Mouse (Mus musculus): ENCODE results near the gene Ybx2. TPM values are rescaled to one million over a fixed set of nuclear protein-coding genes. Genes with fewer than 3 reads are reported as not detected.

Ybx2 gene
- polyA plus RNA-seq, 1 experiment from 2014 or later, result 4.3 TPM

DNA sequence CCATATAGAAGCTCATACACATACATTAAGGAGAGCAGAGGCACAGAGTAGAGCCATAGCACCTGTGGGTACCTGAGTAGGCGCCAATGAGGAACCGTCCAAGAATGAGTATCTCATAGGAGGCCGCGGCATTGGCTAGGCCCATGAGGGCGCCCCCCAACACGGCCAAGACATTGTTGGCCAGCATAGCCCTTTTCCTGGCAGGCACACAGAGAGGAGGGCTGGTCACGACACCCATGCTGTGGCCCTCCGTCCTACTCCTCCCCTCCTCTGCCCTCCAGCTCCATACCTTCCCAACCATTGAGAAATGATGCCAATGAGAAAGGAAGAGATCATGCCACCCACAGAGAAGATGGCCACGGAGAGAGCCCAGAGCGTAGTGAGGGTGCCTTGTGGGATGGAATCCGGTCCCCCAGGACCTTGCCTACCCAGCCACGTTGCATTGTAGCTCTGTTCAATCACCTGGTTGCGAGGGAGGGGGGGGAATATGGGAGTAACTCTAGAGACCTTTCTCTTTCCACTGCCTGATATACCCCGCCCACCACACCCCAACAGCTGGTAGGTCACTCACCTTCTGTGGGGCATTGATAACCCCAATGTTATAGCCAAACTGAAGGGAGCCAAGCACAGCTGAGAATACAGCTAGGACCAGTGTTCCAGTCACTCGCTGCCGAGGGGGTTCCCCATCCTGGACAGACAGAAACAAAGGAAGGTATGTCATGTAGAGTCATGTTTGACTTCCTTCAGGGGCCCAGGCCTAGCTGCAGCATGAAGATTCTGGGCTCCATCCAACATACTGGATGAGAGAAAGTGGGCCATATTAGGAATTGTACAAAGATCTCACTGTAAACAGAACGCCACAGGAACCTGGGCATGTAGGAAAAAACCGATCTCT lies 10.6 kb downstream of the Ybx2 start:
- Histone ChIP-seq H3K27me3 (ENCODE audit: control insufficient read depth, insufficient read depth, low read length) (peaks cover 5% of the 10 kb centered on the region), H3K36me3 (ENCODE audit: control insufficient read depth, insufficient read depth, low read length) (peaks cover 11% of the 10 kb centered on the region), H3K4me1 (ENCODE audit: control insufficient read depth, insufficient read depth, low read length) (peaks cover 13% of the 10 kb centered on the region; the same call in 1 of the 2 replicates), H3K4me3 (ENCODE audit: low read depth, low read length) (peak overlapping the region; percentile 64), H3K27ac (ENCODE audit: low read depth, low read length) (peak overlapping the region; percentile 93), H3K9ac (ENCODE audit: low read depth, low read length) (peak overlapping the region; percentile 74), H3K9me3 (replicated peaks; ENCODE audit: control insufficient read depth, low read length) (no peaks in the 10 kb centered on the region), H3K4me2 (peak overlapping the region; percentile 92)
- 84% methylated on average over 18 of the region's 18 CpGs for WGBS (ENCODE audit: insufficient replicate concordance)
- peak; percentile 55; the same call in 1 of the 2 replicates for ATAC-seq (replicated peaks; ENCODE audit: insufficient number of reproducible peaks, low FRiP score, low TSS enrichment)

DNA sequence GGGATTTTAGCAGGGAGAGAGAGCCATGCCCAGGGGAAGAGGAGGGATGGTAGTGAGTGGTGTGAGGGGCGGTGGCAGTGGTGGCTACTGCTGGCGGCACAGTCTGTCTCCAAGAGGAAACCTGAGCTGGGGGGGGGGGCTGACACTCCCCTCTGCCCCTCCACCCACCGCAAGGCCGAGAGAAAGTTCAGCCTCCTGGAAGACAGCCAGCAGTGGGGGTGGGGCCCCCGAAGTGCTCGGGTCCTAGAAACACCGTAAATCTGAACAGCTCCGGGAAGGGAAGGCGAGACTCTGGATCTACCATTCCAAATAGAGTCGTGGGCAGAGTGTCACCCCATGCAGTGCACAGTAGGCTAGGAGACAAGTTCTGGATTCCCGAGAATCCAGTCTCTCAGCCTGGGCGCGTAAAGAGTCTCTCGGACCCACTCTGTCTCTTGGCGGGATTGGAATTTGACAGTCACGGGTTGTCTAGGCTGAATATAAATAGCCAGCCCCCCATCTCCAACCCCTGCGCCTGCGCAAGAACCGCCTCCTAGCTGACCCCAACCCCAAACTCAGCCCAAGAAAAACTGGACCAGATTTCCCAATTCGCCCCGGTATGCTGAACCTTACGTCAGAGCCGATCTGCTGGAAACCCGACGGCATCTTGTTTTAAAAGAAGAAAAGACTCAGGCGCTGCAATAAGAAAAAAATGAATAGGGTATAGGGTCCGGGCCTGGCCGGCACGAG lies 11.9 kb downstream of the Ybx2 start:
- peak overlapping the region; percentile 74 for H3K9ac ChIP-seq (ENCODE audit: low read depth, low read length)
- peak overlapping the region; percentile 64 for H3K4me3 ChIP-seq (ENCODE audit: low read depth, low read length)
- H3K9me3 ChIP-seq (replicated peaks; ENCODE audit: control insufficient read depth, low read length), result no peaks in the 10 kb centered on the region
- WGBS (ENCODE audit: insufficient replicate concordance), result 2% methylated on average over 29 of the region's 29 CpGs
- peaks cover 11% of the 10 kb centered on the region for H3K36me3 ChIP-seq (ENCODE audit: control insufficient read depth, insufficient read depth, low read length)
- H3K4me2 ChIP-seq, result peak overlapping the region; percentile 92
- peaks cover 5% of the 10 kb centered on the region for H3K27me3 ChIP-seq (ENCODE audit: control insufficient read depth, insufficient read depth, low read length)
- ATAC-seq (replicated peaks; ENCODE audit: insufficient number of reproducible peaks, low FRiP score, low TSS enrichment), result peak; percentile 58; the same call in 1 of the 2 replicates
- H3K4me1 ChIP-seq (ENCODE audit: control insufficient read depth, insufficient read depth, low read length), result peaks cover 13% of the 10 kb centered on the region; the same call in 1 of the 2 replicates
- H3K27ac ChIP-seq (ENCODE audit: low read depth, low read length), result peak overlapping the region; percentile 93

DNA sequence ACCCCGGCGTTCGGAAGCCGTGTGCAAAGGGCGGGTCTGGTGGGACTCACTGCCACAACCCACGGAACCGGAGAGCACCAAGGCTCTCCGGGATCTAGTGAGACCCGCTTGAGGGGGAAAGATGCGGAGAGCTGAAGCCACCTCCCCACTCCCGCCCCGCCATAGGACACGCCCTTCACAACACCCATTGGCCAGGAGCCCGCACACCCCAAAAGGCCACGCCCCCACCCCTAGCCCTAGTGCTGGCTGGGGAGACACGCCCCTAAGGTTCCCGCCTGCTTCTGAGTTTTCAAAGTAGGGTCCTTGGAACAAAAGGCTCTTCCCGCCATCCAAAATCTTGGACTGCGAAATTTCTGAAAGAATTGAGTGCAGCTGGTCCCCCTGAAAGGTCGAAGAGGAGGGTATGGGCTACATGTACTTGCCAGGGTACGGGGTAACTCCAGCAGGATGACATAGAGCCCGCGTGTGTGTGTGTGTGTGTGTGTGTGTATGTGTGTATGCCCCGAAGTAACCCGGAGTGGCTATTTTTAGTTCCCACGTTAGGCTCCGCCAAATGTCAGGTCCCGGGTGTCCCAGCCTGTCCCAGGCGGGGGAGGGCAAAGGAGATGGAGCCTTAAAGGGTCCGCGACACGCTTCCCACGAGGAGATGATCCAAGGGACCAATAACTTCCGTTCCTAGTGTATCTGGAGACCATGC lies 12.6 kb downstream of the Ybx2 start, which contains the start of gene Slc2a4:
Gene Slc2a4 (minus strand): TSS at position 123 of the 697 bp plus-strand sequence.
- H3K27me3 ChIP-seq (ENCODE audit: control insufficient read depth, insufficient read depth, low read length), result peaks cover 3% of the 10 kb centered on the region; the same call in 1 of the 2 replicates
- H3K4me3 ChIP-seq (ENCODE audit: low read depth, low read length), result peak within 1 kb of the TSS; percentile 64
- ATAC-seq (replicated peaks; ENCODE audit: insufficient number of reproducible peaks, low FRiP score, low TSS enrichment), result peak; percentile 90
- H3K36me3 ChIP-seq (ENCODE audit: control insufficient read depth, insufficient read depth, low read length), result peaks cover 9% of the 10 kb centered on the region
- no peaks in the 10 kb centered on the region for H3K9me3 ChIP-seq (replicated peaks; ENCODE audit: control insufficient read depth, low read length)
- 1% methylated on average over 34 of the region's 34 CpGs for WGBS (ENCODE audit: insufficient replicate concordance)
- H3K9ac ChIP-seq (ENCODE audit: low read depth, low read length), result peak within 1 kb of the TSS; percentile 74
- peak within 1 kb of the TSS; percentile 92 for H3K4me2 ChIP-seq
- H3K4me1 ChIP-seq (ENCODE audit: control insufficient read depth, insufficient read depth, low read length), result peaks cover 13% of the 10 kb centered on the region; the same call in 1 of the 2 replicates
- H3K27ac ChIP-seq (ENCODE audit: low read depth, low read length), result peak within 1 kb of the TSS; percentile 93

DNA sequence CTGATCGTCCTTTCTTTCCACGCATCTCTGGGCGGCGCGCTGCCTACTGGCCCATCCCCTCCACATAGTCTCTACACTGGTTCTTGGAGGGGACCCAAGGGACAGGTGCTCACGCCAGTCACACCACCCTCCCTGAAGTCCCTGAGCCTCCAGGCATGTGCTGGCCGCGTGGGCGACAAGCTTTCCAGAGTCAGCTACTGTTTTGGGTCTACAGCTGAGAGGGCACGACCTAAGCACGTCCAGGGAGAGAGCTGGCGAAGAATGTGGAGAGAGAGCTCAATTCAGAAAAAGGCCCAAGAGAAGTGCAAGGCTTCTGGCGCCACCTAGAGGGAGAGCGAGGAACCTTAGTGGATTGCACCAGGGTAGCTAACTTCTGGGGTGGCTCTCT lies 13.2 kb downstream of the Ybx2 start:
- H3K4me3 ChIP-seq (ENCODE audit: low read depth, low read length), result peak overlapping the region; percentile 64
- peak overlapping the region; percentile 92 for H3K4me2 ChIP-seq
- H3K9ac ChIP-seq (ENCODE audit: low read depth, low read length), result peak overlapping the region; percentile 74; the same call in 1 of the 2 replicates
- under 1% methylated on average over 14 of the region's 14 CpGs for WGBS (ENCODE audit: insufficient replicate concordance)
- H3K36me3 ChIP-seq (ENCODE audit: control insufficient read depth, insufficient read depth, low read length), result peaks cover 9% of the 10 kb centered on the region; the same call in 1 of the 2 replicates
- peak overlapping the region; percentile 93 for H3K27ac ChIP-seq (ENCODE audit: low read depth, low read length)
- peak; percentile 35 for ATAC-seq (replicated peaks; ENCODE audit: insufficient number of reproducible peaks, low FRiP score, low TSS enrichment)
- peaks cover 13% of the 10 kb centered on the region; the same call in 1 of the 2 replicates for H3K4me1 ChIP-seq (ENCODE audit: control insufficient read depth, insufficient read depth, low read length)
- peaks cover 3% of the 10 kb centered on the region; the same call in 1 of the 2 replicates for H3K27me3 ChIP-seq (ENCODE audit: control insufficient read depth, insufficient read depth, low read length)
- no peaks in the 10 kb centered on the region for H3K9me3 ChIP-seq (replicated peaks; ENCODE audit: control insufficient read depth, low read length)

DNA sequence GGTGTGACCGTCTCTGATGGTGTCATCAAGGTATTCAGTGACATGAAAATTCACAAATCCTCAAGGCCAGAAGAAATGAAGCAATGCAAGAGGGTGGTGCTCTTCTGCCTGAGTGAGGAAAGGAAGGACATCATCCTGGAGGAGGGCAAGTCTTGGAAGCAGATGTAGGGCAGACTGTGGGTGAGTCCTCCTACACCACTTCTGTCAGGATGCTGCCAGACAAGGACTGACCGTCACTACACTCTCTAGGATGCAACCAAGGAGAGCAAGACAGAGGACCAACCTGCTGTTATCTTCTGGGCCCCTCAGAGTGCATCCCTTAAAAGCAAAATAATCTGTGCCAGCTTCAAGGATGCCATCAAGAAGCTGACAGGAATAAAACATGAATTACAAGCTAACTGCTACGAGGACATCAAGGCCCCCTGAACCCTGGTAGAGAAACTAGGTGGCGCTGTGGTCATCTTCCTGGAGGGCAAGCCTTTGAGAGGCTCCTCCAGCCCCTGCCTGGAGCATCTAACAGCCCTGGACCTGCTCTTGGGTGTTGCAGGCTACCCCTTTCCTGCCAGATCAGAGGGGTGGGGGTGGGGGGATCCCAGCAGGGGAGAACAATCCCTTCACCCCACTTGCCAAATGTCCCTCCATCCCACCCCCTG lies 15.3 kb downstream of the Ybx2 start:
- no peak overlapping the region for H3K27ac ChIP-seq (ENCODE audit: low read depth, low read length)
- no peak for ATAC-seq (replicated peaks; ENCODE audit: insufficient number of reproducible peaks, low FRiP score, low TSS enrichment)
- 41% methylated on average over 4 of the region's 4 CpGs for WGBS (ENCODE audit: insufficient replicate concordance)

DNA sequence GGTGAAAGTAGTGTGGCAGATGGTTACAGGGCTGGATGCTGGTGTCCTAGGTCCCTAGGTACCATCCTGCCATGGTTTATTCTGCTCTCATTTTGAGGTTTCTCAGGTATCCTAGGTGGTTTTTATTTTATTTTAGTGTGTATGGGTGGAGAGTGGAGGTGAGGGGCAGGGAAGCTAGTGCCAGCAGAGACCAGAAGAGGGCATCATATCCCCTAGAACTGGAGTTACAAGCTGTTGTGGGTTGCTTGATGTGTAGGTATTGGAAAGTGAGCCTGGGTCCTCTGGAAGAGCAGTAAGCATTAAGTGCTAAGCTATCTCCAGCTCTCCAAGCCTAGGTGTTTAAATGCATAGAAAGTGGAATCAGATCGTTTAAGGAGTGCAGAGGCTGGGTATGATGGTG lies 16.7 kb downstream of the Ybx2 start:
- H3K4me2 ChIP-seq, result no peak overlapping the region
- no peak overlapping the region for H3K27ac ChIP-seq (ENCODE audit: low read depth, low read length)
- 47% methylated on average over 1 of the region's 1 CpGs for WGBS (ENCODE audit: insufficient replicate concordance)

More for the DNA sequence above, 15.3 kb downstream of the Ybx2 start:
- Histone ChIP-seq H3K27me3 (ENCODE audit: control insufficient read depth, insufficient read depth, low read length) (no peaks in the 10 kb centered on the region), H3K9me3 (replicated peaks; ENCODE audit: control insufficient read depth, low read length) (no peaks in the 10 kb centered on the region), H3K9ac (ENCODE audit: low read depth, low read length) (no peak overlapping the region), H3K4me1 (ENCODE audit: control insufficient read depth, insufficient read depth, low read length) (peaks cover 13% of the 10 kb centered on the region; the same call in 1 of the 2 replicates), H3K4me2 (no peak overlapping the region), H3K4me3 (ENCODE audit: low read depth, low read length) (no peak overlapping the region), H3K36me3 (ENCODE audit: control insufficient read depth, insufficient read depth, low read length) (no peaks in the 10 kb centered on the region)

DNA sequence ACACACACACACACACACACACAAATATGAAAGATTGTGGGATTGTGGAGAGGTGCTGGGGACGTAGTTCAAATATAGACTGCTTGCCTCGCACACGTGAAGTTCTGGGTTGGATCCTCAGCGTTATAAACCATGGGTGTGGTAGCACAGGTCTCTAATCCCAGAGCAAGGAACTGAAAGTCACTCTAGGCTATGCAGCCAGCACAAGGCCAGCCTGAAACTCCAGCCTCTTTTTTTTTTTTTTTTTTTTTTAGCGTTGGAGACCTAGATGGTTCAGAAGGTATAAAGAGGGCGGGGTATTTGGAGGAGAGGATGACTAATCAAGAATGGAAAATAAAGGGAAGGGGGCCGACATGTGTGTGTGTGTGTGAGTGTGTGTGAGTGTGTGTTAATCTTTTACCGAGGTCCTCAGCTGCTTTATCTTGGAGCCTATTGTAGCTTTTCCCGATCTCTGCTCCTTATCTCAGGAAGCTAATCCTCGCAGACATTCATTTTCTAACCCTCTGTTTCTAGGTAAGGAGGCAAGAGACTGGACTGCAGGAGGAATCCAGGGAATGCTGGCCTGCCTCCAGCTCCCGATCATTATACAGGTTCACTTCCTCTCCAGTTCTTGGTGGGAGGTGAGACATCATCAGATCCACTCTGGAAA lies 17.8 kb downstream of the Ybx2 start:
- no peak overlapping the region for H3K4me3 ChIP-seq (ENCODE audit: low read depth, low read length)
- H3K9me3 ChIP-seq (replicated peaks; ENCODE audit: control insufficient read depth, low read length), result no peaks in the 10 kb centered on the region
- no peaks in the 10 kb centered on the region for H3K36me3 ChIP-seq (ENCODE audit: control insufficient read depth, insufficient read depth, low read length)
- H3K4me2 ChIP-seq, result no peak overlapping the region
- WGBS (ENCODE audit: insufficient replicate concordance), result 40% methylated on average over 11 of the region's 11 CpGs
- no peak overlapping the region for H3K9ac ChIP-seq (ENCODE audit: low read depth, low read length)
- ATAC-seq (replicated peaks; ENCODE audit: insufficient number of reproducible peaks, low FRiP score, low TSS enrichment), result no peak
- 0 out of 2 replicates have a peak, but pooled peaks cover 3% of the 10 kb centered on the region for H3K27me3 ChIP-seq (ENCODE audit: control insufficient read depth, insufficient read depth, low read length)
- H3K4me1 ChIP-seq (ENCODE audit: control insufficient read depth, insufficient read depth, low read length), result peaks cover 4% of the 10 kb centered on the region; the same call in 1 of the 2 replicates
- no peak overlapping the region for H3K27ac ChIP-seq (ENCODE audit: low read depth, low read length)

More for the DNA sequence above, 16.7 kb downstream of the Ybx2 start:
- Histone ChIP-seq H3K4me1 (ENCODE audit: control insufficient read depth, insufficient read depth, low read length) (peaks cover 7% of the 10 kb centered on the region; the same call in 1 of the 2 replicates), H3K9me3 (replicated peaks; ENCODE audit: control insufficient read depth, low read length) (no peaks in the 10 kb centered on the region), H3K36me3 (ENCODE audit: control insufficient read depth, insufficient read depth, low read length) (no peaks in the 10 kb centered on the region), H3K4me3 (ENCODE audit: low read depth, low read length) (no peak overlapping the region), H3K27me3 (ENCODE audit: control insufficient read depth, insufficient read depth, low read length) (no peaks in the 10 kb centered on the region), H3K9ac (ENCODE audit: low read depth, low read length) (no peak overlapping the region)
- ATAC-seq (replicated peaks; ENCODE audit: insufficient number of reproducible peaks, low FRiP score, low TSS enrichment), result no peak
